Mouse (Mus musculus): ENCODE data around the gene Mbd3. TPM values are rescaled to one million over a fixed set of nuclear protein-coding genes. Genes with fewer than 3 reads are reported as not detected.

The Mbd3 gene
- polyA plus RNA-seq, 1 experiment from 2014 or later = 163 TPM

GRCm38 (mm10) chr10:80369995-80370747 is 29.2 kb downstream of the Mbd3 start:
- no peak for ATAC-seq (replicated peaks; ENCODE audit: low FRiP score, low read depth)
- WGBS = 74% methylated on average over 21 of the region's 21 CpGs
- no peak for DNase-seq (ENCODE audit: low spot score)
- H3K9me3 ChIP-seq (replicated peaks; ENCODE audit: low read length) = no peaks in the 10 kb centered on the region
- no peak overlapping the region for H3K9ac ChIP-seq (ENCODE audit: low read depth, low read length)
- no peaks in the 10 kb centered on the region for H3K36me3 ChIP-seq (ENCODE audit: insufficient read depth, low read length)
- no peaks in the 10 kb centered on the region for H3K4me1 ChIP-seq (replicated peaks; ENCODE audit: insufficient read depth, low read length)
- no peak overlapping the region for H3K4me2 ChIP-seq (ENCODE audit: low read length)
- no peaks in the 10 kb centered on the region for H3K27me3 ChIP-seq (ENCODE audit: insufficient read depth, low read length)
- no peak overlapping the region for H3K27ac ChIP-seq
- TF ChIP-seq CTCF (IDR thresholded peaks at IDR 0.05; ENCODE audit: low read depth) = peak; percentile 16; the same call in 1 of the 2 replicates
- H3K4me3 ChIP-seq (replicated peaks; ENCODE audit: low read depth, low read length) = no peak overlapping the region

DNA sequence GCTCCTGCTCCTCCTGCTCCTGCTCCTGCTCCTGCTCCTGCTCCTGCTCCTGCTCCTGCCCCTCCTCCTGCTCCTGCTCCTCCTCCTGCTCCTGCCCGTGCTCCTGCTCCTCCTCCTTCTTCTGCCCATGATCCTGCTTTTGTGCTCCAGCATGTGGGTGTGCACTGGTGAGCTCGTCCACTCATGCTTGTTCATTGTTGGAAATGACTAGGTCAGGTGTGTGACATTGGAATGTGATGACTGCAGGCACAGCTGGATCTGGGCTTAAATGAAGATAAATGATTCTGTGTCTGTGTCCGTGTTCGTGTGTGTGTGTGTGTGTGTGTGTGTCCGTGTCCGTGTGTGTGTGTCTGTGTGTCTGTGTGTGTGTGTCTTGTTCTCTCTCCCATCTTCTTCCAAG is 31.0 kb downstream of the Mbd3 start:
- TF ChIP-seq CTCF (IDR thresholded peaks at IDR 0.05; ENCODE audit: low read depth) = no peak
- Histone ChIP-seq H3K4me2 (ENCODE audit: low read length) (no peak overlapping the region), H3K9ac (ENCODE audit: low read depth, low read length) (no peak overlapping the region), H3K4me3 (replicated peaks; ENCODE audit: low read depth, low read length) (no peak overlapping the region), H3K27me3 (ENCODE audit: insufficient read depth, low read length) (no peaks in the 10 kb centered on the region), H3K9me3 (replicated peaks; ENCODE audit: low read length) (no peaks in the 10 kb centered on the region), H3K4me1 (replicated peaks; ENCODE audit: insufficient read depth, low read length) (no peaks in the 10 kb centered on the region), H3K36me3 (ENCODE audit: insufficient read depth, low read length) (no peaks in the 10 kb centered on the region), H3K27ac (no peak overlapping the region)
- no peak for ATAC-seq (replicated peaks; ENCODE audit: low FRiP score, low read depth)
- 92% methylated on average over 6 of the region's 6 CpGs for WGBS
- DNase-seq (ENCODE audit: low spot score) = no peak

DNA sequence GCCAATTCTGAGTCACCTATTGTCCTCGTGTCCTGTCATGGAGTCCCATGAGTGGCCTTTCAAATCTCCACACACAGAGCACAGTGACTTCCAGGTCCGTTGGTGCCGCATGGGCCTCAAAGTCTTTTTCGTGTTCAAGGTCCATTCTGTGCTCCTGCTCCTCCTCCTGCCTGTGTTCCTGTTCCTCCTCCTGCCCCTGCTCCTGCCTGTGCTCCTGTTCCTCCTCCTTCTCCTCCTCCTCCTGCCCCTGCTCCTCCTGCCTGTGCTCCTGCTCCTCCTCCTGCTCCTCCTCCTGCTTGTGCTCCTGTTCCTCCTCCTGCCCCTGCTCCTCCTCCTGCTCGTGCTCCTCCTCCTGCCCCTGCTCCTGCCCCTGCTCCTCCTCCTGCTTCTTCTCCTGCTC is 31.4 kb downstream of the Mbd3 start:
- Histone ChIP-seq H3K27ac (no peak overlapping the region), H3K4me1 (replicated peaks; ENCODE audit: insufficient read depth, low read length) (no peaks in the 10 kb centered on the region), H3K9me3 (replicated peaks; ENCODE audit: low read length) (no peaks in the 10 kb centered on the region), H3K4me3 (replicated peaks; ENCODE audit: low read depth, low read length) (no peak overlapping the region), H3K27me3 (ENCODE audit: insufficient read depth, low read length) (no peaks in the 10 kb centered on the region), H3K9ac (ENCODE audit: low read depth, low read length) (no peak overlapping the region), H3K4me2 (ENCODE audit: low read length) (no peak overlapping the region), H3K36me3 (ENCODE audit: insufficient read depth, low read length) (no peaks in the 10 kb centered on the region)
- no peak for ATAC-seq (replicated peaks; ENCODE audit: low FRiP score, low read depth)
- no peak for TF ChIP-seq CTCF (IDR thresholded peaks at IDR 0.05; ENCODE audit: low read depth)
- no peak for DNase-seq (ENCODE audit: low spot score)
- 31% methylated on average over 5 of the region's 5 CpGs for WGBS

DNA sequence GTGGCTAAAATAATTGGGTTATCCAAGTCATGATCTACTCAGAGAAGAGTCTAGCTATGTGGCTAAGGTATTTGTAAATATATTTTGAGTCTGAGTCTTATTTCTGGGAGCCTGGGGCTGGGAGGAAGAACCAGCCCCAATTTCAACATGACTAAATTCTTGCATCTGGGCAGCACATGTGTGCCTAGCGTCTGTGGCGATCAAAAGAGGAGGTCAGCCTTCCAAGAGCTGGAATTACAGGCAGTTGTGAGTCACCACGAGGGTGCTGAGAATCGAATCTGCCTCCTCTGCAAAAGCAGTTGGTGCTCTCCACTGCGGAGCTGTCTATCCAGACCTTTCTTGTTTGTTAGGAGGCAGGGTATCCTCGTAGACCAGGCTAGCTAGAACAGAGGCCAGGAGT is 33.6 kb downstream of the Mbd3 start:
- H3K36me3 ChIP-seq (ENCODE audit: insufficient read depth, low read length) = no peaks in the 10 kb centered on the region
- 71% methylated on average over 6 of the region's 6 CpGs for WGBS
- H3K4me2 ChIP-seq (ENCODE audit: low read length) = no peak overlapping the region
- H3K27ac ChIP-seq = no peak overlapping the region
- no peak for DNase-seq (ENCODE audit: low spot score)
- no peaks in the 10 kb centered on the region for H3K27me3 ChIP-seq (ENCODE audit: insufficient read depth, low read length)
- no peaks in the 10 kb centered on the region for H3K4me1 ChIP-seq (replicated peaks; ENCODE audit: insufficient read depth, low read length)
- no peaks in the 10 kb centered on the region for H3K9me3 ChIP-seq (replicated peaks; ENCODE audit: low read length)
- no peak for ATAC-seq (replicated peaks; ENCODE audit: low FRiP score, low read depth)
- H3K4me3 ChIP-seq (replicated peaks; ENCODE audit: low read depth, low read length) = no peak overlapping the region
- no peak overlapping the region for H3K9ac ChIP-seq (ENCODE audit: low read depth, low read length)
- no peak for TF ChIP-seq CTCF (IDR thresholded peaks at IDR 0.05; ENCODE audit: low read depth)

DNA sequence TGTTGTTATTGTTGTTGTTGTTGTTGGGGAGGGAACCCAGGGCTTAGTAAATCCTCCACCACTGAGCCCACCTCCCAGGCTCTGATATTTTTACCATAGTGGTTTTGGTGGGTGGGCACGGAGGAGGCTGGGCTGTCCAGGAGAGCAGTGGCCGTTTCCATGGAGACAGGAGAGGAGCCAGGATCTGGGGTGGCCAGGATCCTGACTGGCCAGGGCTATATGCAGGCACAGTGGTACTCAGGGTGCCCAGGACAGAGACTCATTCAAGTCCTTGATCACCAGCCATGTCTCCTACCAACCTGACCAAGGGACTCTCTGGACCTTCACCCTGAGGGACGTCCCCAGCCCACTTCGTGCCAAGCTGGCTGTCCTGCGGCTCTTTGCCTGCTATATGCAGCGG is 35.6 kb downstream of the Mbd3 start:
- ATAC-seq (replicated peaks; ENCODE audit: low FRiP score, low read depth) = no peak
- Histone ChIP-seq H3K36me3 (ENCODE audit: insufficient read depth, low read length) (no peaks in the 10 kb centered on the region), H3K27me3 (ENCODE audit: insufficient read depth, low read length) (no peaks in the 10 kb centered on the region), H3K9ac (ENCODE audit: low read depth, low read length) (no peak overlapping the region), H3K9me3 (replicated peaks; ENCODE audit: low read length) (no peaks in the 10 kb centered on the region), H3K4me2 (ENCODE audit: low read length) (no peak overlapping the region), H3K4me3 (replicated peaks; ENCODE audit: low read depth, low read length) (no peak overlapping the region), H3K4me1 (replicated peaks; ENCODE audit: insufficient read depth, low read length) (no peaks in the 10 kb centered on the region), H3K27ac (no peak overlapping the region)
- no peak for DNase-seq (ENCODE audit: low spot score)
- WGBS = 25% methylated on average over 6 of the region's 6 CpGs
- no peak for TF ChIP-seq CTCF (IDR thresholded peaks at IDR 0.05; ENCODE audit: low read depth)

- Histone ChIP-seq H3K27me3 (ENCODE audit: insufficient read depth, low read length) (peaks cover 32% of the 10 kb centered on the region), H3K4me2 (ENCODE audit: low read length) (peak overlapping the region; percentile 42), H3K9ac (ENCODE audit: low read depth, low read length) (0 out of 2 replicates have a peak overlapping the region, but pooled peaks have one; percentile 23), H3K9me3 (replicated peaks; ENCODE audit: low read length) (no peaks in the 10 kb centered on the region), H3K4me3 (replicated peaks; ENCODE audit: low read depth, low read length) (no peak overlapping the region), H3K4me1 (replicated peaks; ENCODE audit: insufficient read depth, low read length) (peaks cover 13% of the 10 kb centered on the region; the same call in 1 of the 2 replicates), H3K36me3 (ENCODE audit: insufficient read depth, low read length) (no peaks in the 10 kb centered on the region), H3K27ac (no peak overlapping the region)
- ATAC-seq (replicated peaks; ENCODE audit: low FRiP score, low read depth) (peak; percentile 55), DNase-seq (ENCODE audit: low spot score) (no peak)
- WGBS = 5% methylated on average over 31 of the region's 31 CpGs
- peak; percentile 48 for TF ChIP-seq CTCF (IDR thresholded peaks at IDR 0.05; ENCODE audit: low read depth)
These were observed 41.2 kb downstream of the Mbd3 start for GRCm38 (mm10) chr10:80357994-80358639.
